Mouse (Mus musculus) cerebellum, adult 8-10 months (tissue): ENCODE measurements around the gene Bcl3.

Source experiments
- DNase-seq: peaks from one replicate; pipeline ENCODE4 v3.0.0; 2022

The Bcl3 gene

GRCm38 (mm10) chr7:19831837-19832236 is 9.3 kb upstream of the Bcl3 start:
- DNase-seq, result no peak

DNA sequence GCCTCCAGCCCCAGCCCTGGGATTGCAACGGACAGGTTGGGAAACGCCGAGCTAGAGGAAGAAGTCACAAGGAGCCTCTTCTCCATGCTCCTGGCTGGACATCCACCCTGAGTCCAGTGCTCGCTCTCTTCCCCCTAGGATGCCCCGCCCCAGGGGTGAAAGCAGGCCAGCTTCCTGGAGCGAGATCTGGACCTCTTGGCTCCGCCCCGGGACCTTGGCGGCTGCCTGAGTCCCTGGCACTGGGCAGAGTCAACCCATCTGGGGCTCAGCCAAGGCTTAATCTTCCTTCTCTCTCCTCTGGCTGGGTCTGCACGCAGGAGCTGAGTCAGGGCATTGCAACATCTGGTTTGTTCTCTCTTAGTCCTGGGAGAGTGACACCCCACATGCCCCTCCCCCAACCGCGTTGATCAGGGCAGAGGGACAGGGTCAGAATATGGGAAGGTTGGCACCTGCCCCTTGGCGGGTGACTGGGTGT is 8.1 kb upstream of the Bcl3 start:
- DNase-seq, result no peak

- no peak for DNase-seq
These were observed 7.1 kb upstream of the Bcl3 start for GRCm38 (mm10) chr7:19829694-19830093.

GRCm38 (mm10) chr7:19826756-19827155 is 4.2 kb upstream of the Bcl3 start:
- DNase-seq, result no peak

DNA sequence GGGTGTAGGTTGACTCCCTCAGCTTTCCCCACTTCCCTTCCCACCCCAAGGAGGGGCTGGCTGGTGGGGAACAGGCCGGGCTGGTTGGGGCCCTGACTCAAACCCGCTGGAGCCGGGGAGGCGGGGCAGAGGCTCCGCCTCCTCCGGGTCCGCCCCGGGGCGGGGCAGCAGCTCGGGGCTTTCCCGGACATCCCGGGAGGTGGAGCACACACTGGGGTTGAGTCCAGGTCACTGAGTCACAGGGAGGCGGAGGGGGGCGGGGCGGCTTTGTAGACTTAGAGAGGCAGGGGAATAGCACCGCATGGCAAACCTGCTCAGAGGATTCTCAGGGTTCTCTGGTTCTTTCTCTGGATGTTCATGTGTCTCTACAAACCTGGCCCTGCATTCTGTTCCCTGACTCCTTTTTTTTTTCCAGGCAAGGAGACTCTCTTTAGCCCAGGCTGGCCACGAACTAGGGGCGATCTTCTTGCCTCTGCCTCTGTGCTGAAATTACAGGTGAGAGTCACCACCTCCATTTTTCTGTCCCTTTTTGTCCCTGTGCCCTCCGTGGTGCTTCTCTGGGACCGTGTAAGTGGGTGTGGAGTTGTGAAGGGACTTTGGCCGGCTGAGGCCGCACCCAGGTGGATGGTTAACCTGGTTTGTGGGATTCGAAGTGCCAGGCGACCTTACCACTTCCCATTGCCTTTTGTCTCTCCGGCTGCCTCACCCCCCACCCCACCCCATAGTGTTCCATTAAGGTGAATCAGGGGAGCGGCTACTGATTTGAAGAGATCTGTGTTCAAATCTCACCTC is 1.8 kb upstream of the Bcl3 start:
- DNase-seq, result no peak

DNA sequence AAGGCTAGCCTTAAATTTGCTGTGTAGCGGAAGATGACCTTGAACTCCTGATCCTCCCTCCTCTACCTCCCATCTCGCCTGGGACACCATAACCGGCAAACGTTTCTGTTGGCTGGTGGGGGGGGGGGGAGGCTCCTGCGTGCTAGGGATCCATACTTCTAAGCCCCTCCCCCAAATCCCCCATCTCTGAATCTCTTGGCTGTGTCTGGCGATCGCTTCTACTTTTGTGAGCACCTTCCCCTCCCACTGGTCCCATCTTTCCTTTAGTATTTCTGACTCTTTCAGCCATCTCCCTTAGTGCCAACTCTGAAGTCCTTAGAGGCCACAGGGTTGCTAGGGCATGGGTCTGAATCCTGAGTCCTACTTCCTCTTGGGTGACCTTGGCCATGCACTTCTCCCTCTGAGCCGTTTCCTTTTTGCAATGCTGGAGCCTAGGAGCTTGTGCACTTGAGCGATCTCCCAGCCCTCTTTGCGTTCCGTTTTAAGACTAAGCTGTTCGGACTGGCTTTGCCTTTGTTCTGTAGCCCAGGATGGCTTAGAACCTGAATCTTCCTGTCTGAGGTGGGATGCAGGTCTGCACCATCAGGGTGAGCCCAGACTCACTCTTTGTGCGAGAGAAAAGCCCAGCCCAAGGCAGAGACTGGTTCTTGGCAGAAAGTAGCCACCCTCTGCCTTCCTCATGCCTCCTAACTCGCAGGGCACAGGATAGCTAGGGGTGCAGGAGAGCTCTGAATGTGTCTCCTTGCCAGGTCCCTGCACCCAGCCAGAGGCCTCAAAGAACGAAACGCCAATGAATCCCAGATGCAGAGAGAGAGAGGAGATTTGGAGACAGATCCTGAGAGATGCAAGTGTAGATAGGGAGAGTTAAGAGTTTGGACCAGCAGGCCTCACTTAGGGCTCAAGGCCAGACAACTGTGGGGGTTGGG is 949 bp upstream of the Bcl3 start:
- DNase-seq, result no peak

GRCm38 (mm10) chr7:19822193-19822592 is 377 bp downstream of the Bcl3 start:
- no peak for DNase-seq

DNA sequence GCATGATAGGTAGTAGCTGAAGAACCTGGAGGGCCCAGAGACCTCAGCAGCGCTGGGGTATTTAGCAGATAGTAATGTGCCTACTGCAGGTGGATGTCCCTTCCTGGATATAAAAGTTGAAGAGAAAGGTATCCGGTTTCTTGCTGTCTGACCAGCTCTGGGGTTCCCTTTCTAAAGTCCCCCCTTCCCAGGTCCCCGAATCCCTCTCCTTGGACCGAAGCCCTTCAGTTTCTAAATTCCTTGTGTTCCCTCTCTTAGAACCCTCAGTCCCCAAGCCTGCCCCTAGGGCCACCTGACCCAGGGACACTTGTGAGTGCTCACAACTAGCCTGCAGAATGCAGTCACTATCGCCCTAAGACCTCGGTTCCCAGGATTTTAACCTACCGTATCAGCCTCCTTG is 937 bp downstream of the Bcl3 start:
- no peak for DNase-seq

GRCm38 (mm10) chr7:19820347-19821048 is 2.1 kb downstream of the Bcl3 start:
- DNase-seq, result no peak

DNA sequence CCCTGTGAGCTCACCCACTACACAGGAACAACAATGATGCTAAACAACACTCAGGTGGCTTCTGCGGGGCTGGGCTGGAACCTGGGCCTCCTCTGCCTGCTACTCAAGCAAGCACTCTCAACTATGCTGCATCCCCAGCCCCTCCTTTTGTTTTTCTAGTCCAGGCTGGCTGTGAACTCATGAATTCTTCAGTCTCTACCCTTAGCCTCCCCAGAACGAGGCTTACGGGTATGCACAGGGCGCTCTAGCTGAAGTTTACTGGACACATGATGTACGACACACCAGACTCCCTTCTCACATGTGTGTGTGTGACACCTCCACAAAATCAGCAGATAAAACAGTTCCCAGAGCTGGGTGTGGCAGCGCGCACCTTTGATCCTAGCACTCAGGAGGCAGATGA is 3.7 kb downstream of the Bcl3 start:
- DNase-seq, result no peak

DNA sequence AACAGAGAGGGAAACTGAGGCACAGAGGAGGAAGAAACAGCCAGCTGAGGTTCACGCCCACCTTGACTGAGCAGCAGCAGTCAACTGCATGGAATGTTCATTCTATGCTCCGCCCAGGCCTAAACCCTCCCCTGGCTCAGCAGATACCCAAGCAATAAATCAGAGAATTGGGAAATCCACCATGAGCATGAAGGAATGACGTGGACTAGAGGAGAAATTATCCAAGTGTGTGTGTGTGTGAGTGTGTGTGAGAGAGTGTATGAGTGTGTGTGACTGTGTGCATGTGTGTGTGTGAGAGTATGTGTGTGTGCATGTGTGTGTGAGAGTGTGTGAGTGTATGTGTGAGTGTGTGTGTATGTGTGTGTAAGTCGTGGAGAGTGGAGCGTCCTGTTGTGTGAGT is 4.1 kb downstream of the Bcl3 start:
- no peak for DNase-seq

- DNase-seq, result no peak
These were observed 5.0 kb downstream of the Bcl3 start for GRCm38 (mm10) chr7:19817382-19818105.

DNA sequence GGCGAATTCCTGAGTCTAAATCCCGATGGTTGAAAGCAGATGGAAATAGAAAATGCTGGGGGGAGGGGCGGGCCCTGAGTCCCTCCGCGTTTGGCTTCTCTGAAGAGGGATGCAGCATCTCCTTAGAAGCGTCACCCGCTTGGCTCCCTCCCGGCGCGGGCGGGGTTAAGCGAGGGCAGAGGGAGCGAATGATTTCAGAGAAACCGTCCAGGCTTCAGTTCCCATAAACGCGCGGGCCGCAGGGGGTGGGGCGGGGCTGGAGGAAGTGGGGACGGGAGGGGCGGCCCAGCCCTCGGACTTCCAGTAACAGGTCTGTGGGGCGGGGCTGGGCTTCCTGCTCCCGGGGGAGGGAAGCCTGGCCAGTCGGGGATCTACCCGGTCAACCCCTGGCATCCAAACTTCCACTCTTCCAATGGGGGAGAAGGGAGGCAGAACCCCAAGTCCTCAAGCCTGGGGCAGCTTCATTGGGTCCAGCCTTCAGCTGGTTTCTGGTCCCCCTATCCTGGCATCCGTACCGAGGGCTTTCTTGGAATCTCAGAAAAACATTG is 6.3 kb downstream of the Bcl3 start:
- no peak for DNase-seq

GRCm38 (mm10) chr7:19815296-19816223 is 7.0 kb downstream of the Bcl3 start:
- no peak for DNase-seq

DNA sequence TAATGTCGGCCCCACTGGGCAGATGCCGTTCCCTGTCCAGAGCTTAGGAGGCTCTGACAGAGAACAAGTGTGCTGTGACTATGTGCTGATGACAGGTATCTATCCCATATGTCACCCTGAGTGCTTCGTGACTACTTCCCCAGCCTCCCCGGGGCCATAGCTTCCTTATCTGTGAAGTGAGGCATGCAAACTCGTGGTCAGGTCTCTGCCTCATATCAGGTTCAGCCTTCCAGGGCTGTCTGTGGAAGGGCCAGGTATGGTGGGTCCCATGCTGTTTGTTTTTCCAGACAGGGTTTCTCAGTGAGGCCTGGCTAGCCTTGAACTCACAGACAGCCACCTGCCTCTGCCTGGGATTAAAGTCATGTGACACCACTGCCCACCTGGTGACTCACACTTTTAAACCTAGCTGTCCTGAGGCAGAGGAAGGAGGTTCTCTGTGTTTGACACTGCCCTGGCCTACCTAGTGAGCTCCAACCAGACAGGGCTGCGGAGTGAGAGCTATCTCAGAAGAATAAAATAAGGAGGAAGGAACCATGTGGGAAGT is 8.9 kb downstream of the Bcl3 start:
- DNase-seq, result no peak

- no peak for DNase-seq
These were observed 9.4 kb downstream of the Bcl3 start for GRCm38 (mm10) chr7:19813161-19813560.

DNA sequence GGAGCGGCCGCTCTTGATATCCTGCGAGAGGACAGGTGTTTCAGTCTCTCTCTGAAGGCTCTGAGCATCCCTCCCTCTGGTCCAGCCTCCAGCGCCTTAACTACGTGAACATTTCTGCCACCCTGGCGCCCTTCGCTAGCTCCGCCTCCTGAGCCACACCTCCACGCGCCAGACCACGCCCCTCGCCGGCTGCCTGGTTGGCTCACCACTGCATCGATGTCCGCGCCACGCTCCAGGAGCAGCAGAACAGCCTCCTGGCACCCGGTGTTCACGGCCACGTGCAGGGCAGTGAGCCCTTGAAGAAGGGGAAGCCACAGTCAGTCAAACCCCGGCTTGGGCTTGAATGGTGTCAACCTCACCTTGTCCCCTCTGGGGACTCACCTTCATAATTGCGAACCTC is 11.5 kb downstream of the Bcl3 start:
- DNase-seq, result no peak

DNA sequence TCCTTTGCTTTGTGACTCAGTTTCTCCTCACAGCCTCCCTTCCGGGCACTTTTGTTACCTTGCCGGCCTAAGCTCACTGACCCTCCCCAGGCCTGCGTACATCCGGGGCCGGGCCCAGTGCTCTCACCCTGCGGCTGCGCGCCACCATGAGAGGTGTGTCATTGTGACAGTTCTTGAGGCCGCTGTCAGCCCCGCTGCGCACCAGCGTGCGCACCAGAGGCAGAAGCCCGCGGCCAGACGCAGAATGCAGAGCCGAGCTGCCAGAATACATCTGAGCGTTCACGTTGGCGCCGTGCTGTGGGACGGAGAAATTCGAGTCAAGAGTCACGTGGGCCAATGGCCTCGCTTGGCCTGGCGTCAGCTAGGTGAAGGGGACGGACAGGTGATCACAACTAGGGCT is 13.2 kb downstream of the Bcl3 start:
- DNase-seq, result no peak

- no peak for DNase-seq
These were observed 16.1 kb downstream of the Bcl3 start for GRCm38 (mm10) chr7:19806356-19806969.

- DNase-seq, result peak; percentile 34
These were observed 19.6 kb downstream of the Bcl3 start for GRCm38 (mm10) chr7:19802995-19803394.
